Mouse (Mus musculus) Patski (cell line): Measurements from ENCODE around the gene Tns1. TPM values are rescaled to one million over a fixed set of nuclear protein-coding genes. Genes with fewer than 3 reads are reported as not detected.

Experiments
- ATAC-seq: fragments of 100-300 bp; one replicate; pipeline ENCODE4 v1.8.0; 2021
- CTCF ChIA-PET: fragments of 350-600 bp; sonication (Branson Sonifier 250); formaldehyde crosslinking; loops from one replicate; lab custom pipeline; 2022; ENCODE audit warnings: inconsistent platforms; lab: Charles Lee
- POLR2A ChIA-PET: fragments of 350-600 bp; sonication (Branson Sonifier 250); formaldehyde crosslinking; loops from one replicate; lab custom pipeline; 2022; ENCODE audit warnings: antibody characterized with exemption, inconsistent platforms; lab: Charles Lee
- DNase-seq: peaks from one replicate; pipeline ENCODE4 v3.0.0-alpha.2; 2011; ENCODE audit warnings: low read depth, low spot score
- H3K27me3 ChIP-seq: fragments of 371-371 bp; one replicate; pipeline ENCODE4 v1.5.1; 2021
- CTCF ChIP-seq: fragments of 100-300 bp; IDR thresholded peaks from one replicate; pipeline ENCODE4 v1.5.1; 2021
- in situ Hi-C: fragments of 300-500 bp; cut with MboI; formaldehyde crosslinking; loops from 3 replicates; pipeline ENCODE4 v1.11.1; 2018; ENCODE audit warnings: low pct_unique_long_range_greater_than_20kb, mixed read lengths
- polyA plus RNA-seq: library from polyadenylated mRNA; unstranded; gene quantifications from one replicate; pipeline ENCODE4 v1.2.3, GENCODE M21; 2021

Gene Tns1
- polyA plus RNA-seq, 1 experiment from 2014 or later = 393 TPM

DNA sequence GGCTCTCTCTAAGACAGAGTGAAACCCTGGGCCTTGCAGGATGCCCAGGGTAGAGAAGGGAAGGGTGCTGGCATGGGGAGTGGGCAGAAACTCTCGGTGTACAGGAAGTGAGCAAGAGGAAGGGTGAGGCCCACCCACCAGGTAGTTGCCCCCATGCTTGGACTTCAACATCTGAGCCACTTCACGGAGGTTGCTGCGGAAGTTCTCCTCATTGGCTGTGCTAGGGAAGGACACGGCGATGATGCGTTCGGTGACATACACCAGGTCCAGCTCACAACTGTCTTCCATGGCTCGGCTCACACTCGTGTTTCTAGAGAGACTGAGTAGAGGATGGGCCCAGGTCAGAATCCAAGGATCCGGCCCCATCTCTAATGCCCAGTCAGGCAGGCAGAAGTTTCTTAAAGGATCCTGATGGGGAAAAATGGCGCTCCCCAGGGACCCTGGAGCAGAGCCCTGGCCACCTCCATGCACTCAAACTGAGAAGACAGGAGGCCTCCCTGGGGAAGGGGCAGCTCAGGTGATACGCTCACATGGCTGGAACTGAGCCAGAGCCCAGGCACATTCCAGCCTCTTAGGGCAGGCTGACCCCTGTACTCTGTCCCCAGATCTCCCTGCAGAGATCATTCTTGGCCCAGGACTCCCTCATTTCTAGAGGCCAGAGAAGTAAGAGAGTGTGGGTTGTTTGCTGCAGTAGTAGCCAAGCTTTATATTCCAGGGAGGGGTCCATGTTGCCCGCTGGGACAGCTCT is 129.0 kb downstream of the Tns1 start:
- CTCF ChIA-PET = interaction anchor here (1.0 to 1.7 kb wide), 3 partner anchors 10 to 41 kb away, joined by 4 to 8 read pairs (median 4); no protein-coding TSS in a partner anchor
- POLR2A ChIA-PET = interaction anchor here (1.2 to 2.3 kb wide), 3 partner anchors 29 to 40 kb away, joined by 3 to 7 read pairs (median 4); no protein-coding TSS in a partner anchor
- no peak for TF ChIP-seq CTCF
- DNase-seq (no peak), ATAC-seq (no peak)
- in situ Hi-C loops = loop anchor here (5.0 kb wide), 1 partner anchor 82 kb away; no protein-coding TSS in a partner anchor
- no peaks in the 10 kb centered on the region for H3K27me3 ChIP-seq

DNA sequence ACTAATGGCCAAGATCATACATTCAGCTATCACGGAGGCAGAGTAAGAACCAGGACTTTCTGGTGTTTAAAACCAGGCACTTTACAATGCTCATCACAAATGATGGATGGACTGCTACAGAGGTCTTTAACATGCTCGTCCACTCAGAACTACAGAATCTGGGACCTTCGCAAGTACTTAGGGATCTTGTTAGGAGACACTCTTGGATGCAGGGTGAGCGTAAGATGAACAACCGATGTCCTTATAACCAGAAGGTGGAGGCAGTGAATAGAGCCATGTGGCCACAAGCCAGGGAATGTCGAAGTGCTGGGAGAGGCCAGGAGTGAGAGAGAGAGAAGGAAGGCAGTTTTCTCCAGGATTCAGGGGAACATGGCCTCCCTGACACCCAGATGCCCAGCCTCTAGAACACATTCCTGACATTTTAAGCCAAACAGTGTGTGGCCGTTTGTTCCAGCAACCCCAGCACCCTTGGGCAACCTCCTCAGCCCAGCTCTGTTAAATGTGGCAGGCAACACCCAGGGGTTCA is 130.3 kb downstream of the Tns1 start:
- no peak for DNase-seq

DNA sequence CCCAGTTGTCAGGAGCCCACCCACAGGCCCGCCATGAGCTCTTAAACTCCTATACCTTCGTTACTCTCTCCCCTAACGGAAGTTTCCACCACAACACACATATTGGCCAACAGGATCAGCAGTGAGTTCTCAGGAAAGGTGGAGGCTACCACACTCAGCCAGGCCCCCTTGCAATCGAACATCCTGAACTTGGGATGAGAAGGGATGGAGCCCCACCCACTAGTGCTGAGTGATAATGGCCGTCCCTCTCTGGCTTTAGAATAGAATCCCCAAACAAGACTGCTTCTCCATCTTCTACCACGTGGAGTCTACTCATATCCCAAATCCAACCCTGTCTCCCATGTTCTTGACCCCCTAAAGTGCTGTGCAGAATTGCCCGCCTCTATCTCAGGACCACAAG is 131.0 kb downstream of the Tns1 start:
- no peak for TF ChIP-seq CTCF
- POLR2A ChIA-PET = interaction anchor here (1.0 kb wide), 1 partner anchor 40 kb away, joined by 4 read pairs; no protein-coding TSS in a partner anchor
- CTCF ChIA-PET = no interaction called here

More for the DNA sequence above, 130.3 kb downstream of the Tns1 start:
- in situ Hi-C loops = no loop called here
- H3K27me3 ChIP-seq = no peaks in the 10 kb centered on the region
- no peak for ATAC-seq
- ChIA-PET POLR2A (interaction anchor here (1.0 to 1.2 kb wide), 3 partner anchors 23 to 39 kb away, joined by 3 to 4 read pairs (median 4); no protein-coding TSS in a partner anchor), CTCF (no interaction called here)
- no peak for TF ChIP-seq CTCF

DNA sequence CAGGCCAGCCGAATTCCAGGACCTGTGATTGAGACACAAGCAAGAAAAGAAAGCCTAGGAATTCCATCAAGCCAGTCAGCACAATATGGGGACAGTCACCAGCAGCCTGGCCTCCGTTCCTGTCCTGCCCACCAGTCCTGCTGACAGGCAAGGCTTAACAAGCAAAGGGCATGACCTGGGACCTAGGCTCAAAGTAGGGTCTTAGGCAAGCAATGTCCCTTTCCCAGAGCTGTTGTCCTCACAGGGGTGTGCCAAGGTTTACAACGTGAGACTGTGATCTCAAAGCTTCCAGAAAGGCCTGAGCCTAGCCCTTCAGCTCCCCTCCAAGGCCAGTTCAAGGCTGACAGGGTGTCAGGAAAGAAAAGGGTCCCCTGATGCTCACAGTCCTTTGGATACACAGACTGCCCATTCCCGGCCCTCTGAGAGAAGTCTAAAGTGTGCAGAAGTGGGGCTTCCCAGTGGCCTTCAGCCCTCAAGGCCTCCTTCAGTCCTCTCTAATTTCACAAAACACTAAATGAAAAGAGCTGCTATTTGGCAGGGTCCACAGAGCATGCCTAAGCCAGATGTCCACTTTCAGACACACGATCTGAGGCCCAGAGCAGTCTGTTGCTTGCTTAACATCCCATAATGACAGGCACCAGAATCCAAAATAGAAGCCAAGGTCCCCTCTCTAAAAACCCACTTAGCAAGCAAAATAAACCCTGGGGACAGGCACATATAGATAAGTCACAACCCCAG is 131.9 kb downstream of the Tns1 start:
- POLR2A ChIA-PET = interaction anchor here (1.2 kb wide), 1 partner anchor 18 kb away, joined by 3 read pairs; no protein-coding TSS in a partner anchor
- no peaks in the 10 kb centered on the region for H3K27me3 ChIP-seq
- in situ Hi-C loops = no loop called here
- no peak for TF ChIP-seq CTCF
- CTCF ChIA-PET = interaction anchor here (0.7 kb wide), 1 partner anchor 10 kb away, joined by 3 read pairs; no protein-coding TSS in a partner anchor
- ATAC-seq (no peak), DNase-seq (no peak)

More for the DNA sequence above, 131.0 kb downstream of the Tns1 start:
- DNase-seq = no peak
- no peak for ATAC-seq
- in situ Hi-C loops = no loop called here
- no peaks in the 10 kb centered on the region for H3K27me3 ChIP-seq

DNA sequence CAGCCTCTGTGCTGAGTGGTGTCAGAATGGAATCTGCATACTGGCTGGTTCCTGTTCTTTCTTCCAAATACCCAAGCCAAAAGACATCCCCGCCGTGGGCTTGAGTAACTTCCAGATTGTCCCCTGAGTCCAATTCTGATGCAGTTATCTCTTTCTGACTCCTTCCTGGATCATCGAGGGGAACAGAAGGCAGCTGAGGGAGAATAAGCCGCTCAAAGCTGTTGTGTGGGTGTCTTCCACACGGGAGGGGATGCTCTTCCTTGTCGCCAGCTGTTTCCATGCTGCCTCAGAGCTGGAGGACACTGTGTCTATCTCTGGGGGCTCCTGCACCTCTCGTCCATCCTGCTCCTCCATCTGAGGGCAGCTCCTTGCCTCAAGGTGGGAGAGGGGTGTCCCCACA is 133.0 kb downstream of the Tns1 start:
- in situ Hi-C loops = no loop called here
- no peaks in the 10 kb centered on the region for H3K27me3 ChIP-seq
- TF ChIP-seq CTCF = no peak
- ATAC-seq = no peak
- CTCF ChIA-PET = no interaction called here
- POLR2A ChIA-PET = no interaction called here
- no peak for DNase-seq

DNA sequence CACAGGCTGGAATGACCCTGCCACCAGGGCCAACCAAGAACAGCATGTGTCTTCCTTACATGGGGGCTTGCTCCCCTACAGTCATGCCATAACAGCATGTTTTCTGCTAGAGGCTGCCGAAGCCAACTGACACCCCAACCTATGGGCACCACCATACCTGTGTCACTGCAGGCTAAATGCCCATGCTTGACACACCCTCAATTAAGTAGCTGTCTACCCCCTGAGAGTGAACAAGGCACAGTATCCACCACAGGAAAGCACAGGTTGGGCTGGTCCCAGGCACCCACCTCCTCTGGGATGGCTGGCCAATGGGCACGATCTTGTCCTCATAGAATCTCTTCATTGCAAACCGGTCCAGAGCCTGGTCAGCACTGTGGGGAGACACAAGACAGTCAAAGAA is 134.2 kb downstream of the Tns1 start:
- in situ Hi-C loops = no loop called here
- ATAC-seq (no peak), DNase-seq (no peak)
- ChIA-PET CTCF (interaction anchor here (1.0 to 1.9 kb wide), 2 partner anchors 83 to 88 kb away, joined by 3 to 4 read pairs; no protein-coding TSS in a partner anchor), POLR2A (no interaction called here)
- no peak for TF ChIP-seq CTCF
- H3K27me3 ChIP-seq = no peaks in the 10 kb centered on the region

DNA sequence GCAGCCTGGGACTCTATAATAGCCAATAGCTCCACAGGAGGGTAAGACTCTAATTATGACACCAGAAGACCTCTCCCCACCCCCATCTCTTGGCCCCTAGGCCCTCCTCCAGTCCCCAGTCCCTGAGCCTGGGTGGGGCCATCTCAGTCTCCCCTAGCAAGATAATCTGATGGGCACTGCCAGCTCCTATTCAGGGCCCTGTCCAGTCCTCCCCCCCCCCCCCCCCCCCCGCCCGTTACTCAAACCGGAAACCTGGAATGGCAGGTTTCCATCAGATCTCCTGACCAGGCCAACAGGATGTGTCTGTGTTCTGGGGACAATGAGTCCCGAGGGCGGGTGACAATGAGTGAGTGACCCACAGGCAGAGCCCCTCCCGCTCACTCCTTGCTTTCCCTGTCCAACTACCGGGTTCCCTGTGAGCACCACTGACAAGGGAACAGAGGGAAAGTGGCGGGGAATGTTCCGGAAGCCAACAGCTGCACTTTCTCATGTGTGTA is 136.5 kb downstream of the Tns1 start:
- no peak for DNase-seq
- POLR2A ChIA-PET = no interaction called here
- H3K27me3 ChIP-seq = no peaks in the 10 kb centered on the region
- in situ Hi-C loops = loop anchor here (5.0 kb wide), 1 partner anchor 85 kb away; no protein-coding TSS in a partner anchor
- ATAC-seq = no peak
- CTCF ChIA-PET = interaction anchor here (1.7 kb wide), 1 partner anchor 12 kb away, joined by 3 read pairs; no protein-coding TSS in a partner anchor
- TF ChIP-seq CTCF = no peak

DNA sequence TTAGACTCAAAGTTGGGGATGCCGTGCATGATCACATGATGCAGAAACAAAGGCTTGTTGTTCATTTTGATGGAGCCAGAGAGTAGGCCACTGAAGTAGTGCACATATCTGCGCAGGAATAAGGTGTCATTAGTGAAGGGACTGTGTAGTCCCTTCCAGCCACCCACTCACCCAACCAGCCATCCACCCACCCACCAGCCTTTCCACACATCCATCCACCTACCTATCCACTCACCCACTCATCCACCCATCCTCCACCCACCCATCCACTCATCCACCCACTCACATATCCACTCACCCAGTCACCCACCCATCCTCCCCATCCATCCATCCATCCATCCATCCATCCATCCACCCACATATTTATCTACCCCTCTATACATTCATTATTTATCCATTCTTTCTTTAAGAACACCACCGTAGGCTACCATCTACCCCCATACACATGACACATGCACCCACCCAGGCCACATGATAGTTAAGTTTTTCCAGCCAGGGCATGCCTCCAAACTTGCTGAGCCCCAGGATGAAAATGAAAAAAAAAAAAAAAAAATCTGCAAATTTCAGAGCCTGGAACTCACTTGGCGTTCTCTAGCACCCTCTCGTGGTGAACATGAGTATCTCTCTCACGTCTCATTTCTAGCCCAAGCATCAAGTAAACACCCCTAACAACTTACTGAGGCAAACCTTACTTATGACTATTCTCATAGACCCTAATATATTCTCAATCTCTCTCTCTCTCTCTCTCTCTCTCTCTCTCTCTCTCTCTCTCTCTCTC is 137.8 kb downstream of the Tns1 start:
- ChIA-PET CTCF (interaction anchor here (0.9 kb wide), 1 partner anchor 85 kb away, joined by 3 read pairs; no protein-coding TSS in a partner anchor), POLR2A (interaction anchor here (0.7 kb wide), 1 partner anchor 49 kb away, joined by 4 read pairs; no protein-coding TSS in a partner anchor)
- DNase-seq = no peak
- TF ChIP-seq CTCF = no peak
- in situ Hi-C loops = loop anchor here (5.0 kb wide), 1 partner anchor 84 kb away; no protein-coding TSS in a partner anchor
- H3K27me3 ChIP-seq = no peaks in the 10 kb centered on the region
- ATAC-seq = no peak

DNA sequence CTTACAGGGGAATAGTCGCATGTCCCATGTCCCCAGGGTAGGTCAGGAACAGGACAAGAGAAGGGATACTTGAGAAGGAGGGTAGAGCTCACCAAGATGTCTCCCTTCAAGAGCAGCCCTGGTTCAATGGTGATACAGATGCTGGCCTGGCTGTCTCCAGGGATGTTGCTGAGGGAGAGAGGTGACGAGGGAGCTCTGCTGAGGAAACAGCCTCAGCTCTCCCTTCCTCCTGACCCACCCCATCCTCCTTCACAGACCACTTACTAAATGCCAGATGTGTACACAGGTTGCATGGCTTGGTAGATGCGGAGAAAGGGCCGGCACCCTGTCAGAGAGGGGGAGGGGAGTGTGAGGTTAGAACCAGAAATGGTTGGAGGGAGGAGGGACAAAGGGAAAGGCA is 138.6 kb downstream of the Tns1 start:
- DNase-seq = no peak
- in situ Hi-C loops = loop anchor here (5.0 kb wide), 1 partner anchor 83 kb away; no protein-coding TSS in a partner anchor
- CTCF ChIA-PET = interaction anchor here (0.9 to 1.9 kb wide), 3 partner anchors 11 to 84 kb away, joined by 3 to 8 read pairs (median 3); no protein-coding TSS in a partner anchor
- POLR2A ChIA-PET = interaction anchor here (0.6 kb wide), 1 partner anchor 106 kb away, joined by 3 read pairs; no protein-coding TSS in a partner anchor
- ATAC-seq = no peak
- no peaks in the 10 kb centered on the region for H3K27me3 ChIP-seq
- TF ChIP-seq CTCF = no peak
